ENCODE assay signal across 30 mouse cellular contexts in the genomic region with DNA sequence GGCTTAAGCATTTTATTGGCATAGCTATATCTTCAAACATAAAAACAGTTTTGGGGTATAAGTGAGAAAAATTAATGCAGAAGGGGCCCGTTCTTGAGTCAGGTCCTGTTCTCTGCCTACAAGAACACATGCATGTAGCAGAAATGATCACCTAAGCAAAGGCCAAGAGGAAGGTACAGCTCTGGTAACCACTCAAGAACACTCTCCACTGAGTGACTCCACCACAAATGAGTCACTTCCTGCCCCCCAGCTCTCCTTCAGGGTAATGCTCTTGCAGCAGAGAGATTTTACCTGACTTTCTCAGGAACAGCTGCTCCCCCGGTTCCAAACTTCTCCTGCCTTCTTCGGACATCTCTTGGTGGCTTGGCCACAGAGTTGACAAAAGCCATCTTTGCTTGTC. TPM values are rescaled to one million over a fixed set of nuclear protein-coding genes. Genes with fewer than 3 reads are reported as not detected.
DNase-seq lines count a peak whose midpoint lies in the region; ATAC-seq and TF ChIP-seq lines count a peak whose summit lies in the region.
"Had no signal": no experiment of that assay in that cellular context is flagged by ENCODE, and none has a peak within 500 bp of the region (broad histone marks: within the 10 kb centered on the region; RNA-seq: fewer than 3 reads in every experiment).

No protein-coding gene starts in this region.

- no peak for TF ChIP-seq CTCF in liver, adult 2 months (IDR thresholded peaks at IDR 0.05; ENCODE audit: low read depth, low read length)

- no peaks in the 10 kb centered on the region for H3K79me2 ChIP-seq in liver, adult 2 months (ENCODE audit: control insufficient read depth, insufficient read depth, low read length)

- H3K4me2 ChIP-seq in liver, embryonic 11.5 days: no peak overlapping the region
- no peak overlapping the region for H3K4me2 ChIP-seq in midbrain, embryonic 11.5 days
- no peak overlapping the region for H3K4me2 ChIP-seq in midbrain, embryonic 16.5 days (ENCODE audit: low read length)
- H3K4me2 ChIP-seq: embryonic facial prominence, embryonic 15.5 days; forebrain, embryonic 12.5 days; hindbrain, embryonic 15.5 days; intestine, embryonic 15.5 days; midbrain, embryonic 15.5 days; neural tube, embryonic 12.5 days had no signal

- peaks cover 68% of the 10 kb centered on the region for H3K36me3 ChIP-seq in liver, adult 2 months (ENCODE audit: control insufficient read depth, insufficient read depth, low read length)
- peaks cover 71% of the 10 kb centered on the region for H3K36me3 ChIP-seq in liver, embryonic 11.5 days (ENCODE audit: control insufficient read depth, insufficient read depth, low read length)
- H3K36me3 ChIP-seq in midbrain, embryonic 11.5 days (ENCODE audit: control insufficient read depth, insufficient read depth, low read length): peaks cover 47% of the 10 kb centered on the region
- H3K36me3 ChIP-seq in midbrain, embryonic 16.5 days (ENCODE audit: control insufficient read depth, insufficient read depth, low read length): peaks cover 48% of the 10 kb centered on the region

- H3K4me1 ChIP-seq in liver, adult 2 months (ENCODE audit: control insufficient read depth, insufficient read depth, low read length): peaks cover 14% of the 10 kb centered on the region
- no peaks in the 10 kb centered on the region for H3K4me1 ChIP-seq in liver, embryonic 11.5 days (replicated peaks; ENCODE audit: control insufficient read depth, insufficient read depth, low read length)
- H3K4me1 ChIP-seq in midbrain, embryonic 11.5 days (ENCODE audit: control insufficient read depth, insufficient read depth, low read length): no peaks in the 10 kb centered on the region
- H3K4me1 ChIP-seq in midbrain, embryonic 16.5 days (ENCODE audit: control insufficient read depth, insufficient read depth, low read length): no peaks in the 10 kb centered on the region
- H3K4me1 ChIP-seq: embryonic facial prominence, embryonic 10.5 days; embryonic facial prominence, embryonic 15.5 days; forebrain, embryonic 12.5 days; hindbrain, embryonic 10.5 days; hindbrain, embryonic 15.5 days; intestine, embryonic 15.5 days; midbrain, embryonic 15.5 days; neural tube, embryonic 12.5 days had no signal

- no peaks in the 10 kb centered on the region for H3K27me3 ChIP-seq in liver, adult 2 months (ENCODE audit: control insufficient read depth, insufficient read depth, low read length)
- no peaks in the 10 kb centered on the region for H3K27me3 ChIP-seq in liver, embryonic 11.5 days (replicated peaks; ENCODE audit: control insufficient read depth, insufficient read depth, low read length)
- no peaks in the 10 kb centered on the region for H3K27me3 ChIP-seq in midbrain, embryonic 11.5 days (ENCODE audit: control insufficient read depth, insufficient read depth, low read length)
- no peaks in the 10 kb centered on the region for H3K27me3 ChIP-seq in midbrain, embryonic 16.5 days (ENCODE audit: control insufficient read depth, insufficient read depth, low read depth, low read length)
- H3K27me3 ChIP-seq: embryonic facial prominence, embryonic 15.5 days; forebrain, embryonic 12.5 days; hindbrain, embryonic 15.5 days; intestine, embryonic 15.5 days; midbrain, embryonic 15.5 days; neural tube, embryonic 12.5 days; Patski had no signal

- 0 out of 2 replicates have a peak overlapping the region, but pooled peaks have one; percentile 12 for H3K27ac ChIP-seq in liver, adult 2 months (replicated peaks; ENCODE audit: insufficient read depth, low read depth, low read length)
- H3K27ac ChIP-seq in liver, embryonic 11.5 days (ENCODE audit: low read depth, low read length): no peak overlapping the region
- no peak overlapping the region for H3K27ac ChIP-seq in midbrain, embryonic 11.5 days (ENCODE audit: low read depth, low read length)
- H3K27ac ChIP-seq in midbrain, embryonic 16.5 days (ENCODE audit: low read length): no peak overlapping the region
- H3K27ac ChIP-seq: embryonic facial prominence, embryonic 10.5 days; embryonic facial prominence, embryonic 15.5 days; forebrain, embryonic 12.5 days; hindbrain, embryonic 10.5 days; hindbrain, embryonic 15.5 days; intestine, embryonic 15.5 days; kidney, postnatal 0 days; macrophage; midbrain, embryonic 15.5 days; neural tube, embryonic 12.5 days had no signal

- H3K9ac ChIP-seq in liver, adult 2 months (ENCODE audit: low read depth, low read length): no peak overlapping the region
- no peak overlapping the region for H3K9ac ChIP-seq in liver, embryonic 11.5 days (ENCODE audit: low read depth, low read length)
- H3K9ac ChIP-seq in midbrain, embryonic 11.5 days (ENCODE audit: low read length): no peak overlapping the region
- no peak overlapping the region for H3K9ac ChIP-seq in midbrain, embryonic 16.5 days (ENCODE audit: low read depth, low read length)
- H3K9ac ChIP-seq: embryonic facial prominence, embryonic 15.5 days; forebrain, embryonic 12.5 days; forebrain, postnatal 0 days; hindbrain, embryonic 15.5 days; intestine, embryonic 15.5 days; midbrain, embryonic 15.5 days; neural tube, embryonic 12.5 days had no signal

- ATAC-seq in liver, embryonic 11.5 days (replicated peaks; ENCODE audit: low FRiP score): no peak
- no peak for ATAC-seq in midbrain, embryonic 11.5 days (ENCODE audit: low FRiP score)
- ATAC-seq in midbrain, embryonic 16.5 days: no peak
- peak; percentile 88 for ATAC-seq in activated CD4-positive, CD25-positive, alpha-beta regulatory T cell, adult 4 months
- ATAC-seq: forebrain, postnatal 0 days; intestine, embryonic 15.5 days; midbrain, embryonic 15.5 days; Patski had no signal

- 58% methylated on average over 3 of the region's 3 CpGs for WGBS in liver, adult 2 months
- 86% methylated on average over 3 of the region's 3 CpGs for WGBS in liver, embryonic 11.5 days
- 94% methylated on average over 3 of the region's 3 CpGs for WGBS in midbrain, embryonic 11.5 days
- 98% methylated on average over 3 of the region's 3 CpGs for WGBS in midbrain, embryonic 16.5 days

- TF ChIP-seq POLR2A in liver, adult 2 months (IDR thresholded peaks at IDR 0.05; ENCODE audit: extremely low read depth, insufficient read depth, low read length): no peak

- no peaks in the 10 kb centered on the region for H3K9me3 ChIP-seq in liver, embryonic 11.5 days (ENCODE audit: control insufficient read depth, low read length)
- H3K9me3 ChIP-seq in midbrain, embryonic 11.5 days (ENCODE audit: control insufficient read depth, low read length): no peaks in the 10 kb centered on the region
- no peaks in the 10 kb centered on the region for H3K9me3 ChIP-seq in midbrain, embryonic 16.5 days (replicated peaks; ENCODE audit: control insufficient read depth, low read length, poor library complexity, severe bottlenecking)
- H3K9me3 ChIP-seq: embryonic facial prominence, embryonic 10.5 days; embryonic facial prominence, embryonic 15.5 days; forebrain, embryonic 12.5 days; G1E; hindbrain, embryonic 10.5 days; hindbrain, embryonic 15.5 days; intestine, embryonic 15.5 days; midbrain, embryonic 15.5 days; neural tube, embryonic 12.5 days had no signal

- no peak overlapping the region for H3K4me3 ChIP-seq in liver, adult 2 months (ENCODE audit: insufficient read depth, low read depth, low read length)
- H3K4me3 ChIP-seq in liver, embryonic 11.5 days (ENCODE audit: low read depth, low read length): no peak overlapping the region
- no peak overlapping the region for H3K4me3 ChIP-seq in midbrain, embryonic 11.5 days (ENCODE audit: low read depth, low read length)
- no peak overlapping the region for H3K4me3 ChIP-seq in midbrain, embryonic 16.5 days (ENCODE audit: low read depth, low read length)
- H3K4me3 ChIP-seq: embryonic facial prominence, embryonic 10.5 days; embryonic facial prominence, embryonic 15.5 days; forebrain, embryonic 12.5 days; hindbrain, embryonic 10.5 days; hindbrain, embryonic 15.5 days; intestine, embryonic 15.5 days; midbrain, embryonic 15.5 days; neural tube, embryonic 12.5 days had no signal

- no peak for DNase-seq in liver, adult 2 months (ENCODE audit: extremely low read depth, low read depth, low spot score)
- DNase-seq in liver, embryonic 11.5 days (ENCODE audit: low spot score): no peak
- peak; percentile 71 for DNase-seq in midbrain, embryonic 11.5 days (ENCODE audit: low spot score, missing footprints)
- DNase-seq in right cerebral cortex, postnatal 36 days (ENCODE audit: low spot score in 2 of 2): no peak
- DNase-seq in embryo, embryonic 9.5 days (ENCODE audit: extremely low spot score): no peak
- no peak for DNase-seq in right cerebral cortex, adult 18-20 months
- DNase-seq: adrenal gland, postnatal 36 days; cerebellum, adult 18-20 months; cerebellum, postnatal 10 days; forebrain, postnatal 0 days; heart, postnatal 14 days; kidney, adult 8-10 months; layer of hippocampus, postnatal 36 days; liver; thymus, adult 2 months; thymus, postnatal 36 days had no signal

RNA-seq across cellular contexts. Expression of a gene that starts 14.7 kb away (rescaled TPM):
- total RNA-seq in liver, adult 2 months (2014; rRNA removed): 16.1 and 16.7 TPM in 2 replicates
- polyA plus RNA-seq in liver, adult 2 months (2012; rRNA removed): 7.3 and 8.1 TPM in 2 replicates
- 48.6 and 51.6 TPM in 2 replicates for polyA plus RNA-seq in liver, embryonic 11.5 days (2014; fragmentation: Nextera tagmentation; extraction: Ambion mirVana)
- 42.8 and 43.6 TPM in 2 replicates for polyA plus RNA-seq in midbrain, embryonic 11.5 days (2014; fragmentation: Nextera tagmentation; extraction: Ambion mirVana)
- polyA plus RNA-seq in midbrain, embryonic 16.5 days (2015; fragmentation: Nextera tagmentation; extraction: Ambion mirVana): 26.7 and 28.7 TPM in 2 replicates
- 10 to 100 TPM; 50.0 to 57.9 TPM for polyA plus RNA-seq in activated CD4-positive, CD25-positive, alpha-beta regulatory T cell, adult 4 months (2017; shearing (Covaris generic))

RNA-seq across cellular contexts. Expression of a gene that starts 19.8 kb away (rescaled TPM):
- 20.3 and 21.0 TPM in 2 replicates for total RNA-seq in liver, adult 2 months (2014; rRNA removed)
- 28.8 and 41.0 TPM in 2 replicates for polyA plus RNA-seq in liver, adult 2 months (2012; rRNA removed)
- 96.9 and 106 TPM in 2 replicates for polyA plus RNA-seq in liver, embryonic 11.5 days (2014; fragmentation: Nextera tagmentation; extraction: Ambion mirVana)
- 64.8 and 65.8 TPM in 2 replicates for polyA plus RNA-seq in midbrain, embryonic 11.5 days (2014; fragmentation: Nextera tagmentation; extraction: Ambion mirVana)
- 68.3 and 72.0 TPM in 2 replicates for polyA plus RNA-seq in midbrain, embryonic 16.5 days (2015; fragmentation: Nextera tagmentation; extraction: Ambion mirVana)
- 1 to 10 TPM; 7.7 to 8.8 TPM for polyA plus RNA-seq in activated CD4-positive, CD25-positive, alpha-beta regulatory T cell, adult 4 months (2017; shearing (Covaris generic))

RNA-seq across cellular contexts. Expression of a gene that starts 34.4 kb away (rescaled TPM):
- 21.8 and 25.9 TPM in 2 replicates for total RNA-seq in liver, adult 2 months (2014; rRNA removed)
- polyA plus RNA-seq in liver, adult 2 months (2012; rRNA removed): 113 and 116 TPM in 2 replicates
- 104 and 106 TPM in 2 replicates for polyA plus RNA-seq in liver, embryonic 11.5 days (2014; fragmentation: Nextera tagmentation; extraction: Ambion mirVana)
- polyA plus RNA-seq in midbrain, embryonic 11.5 days (2014; fragmentation: Nextera tagmentation; extraction: Ambion mirVana): 136 and 144 TPM in 2 replicates
- 209 and 230 TPM in 2 replicates for polyA plus RNA-seq in midbrain, embryonic 16.5 days (2015; fragmentation: Nextera tagmentation; extraction: Ambion mirVana)
- 10 to 100 TPM; 80.4 to 88.8 TPM for polyA plus RNA-seq in activated CD4-positive, CD25-positive, alpha-beta regulatory T cell, adult 4 months (2017; shearing (Covaris generic))

RNA-seq across cellular contexts. Expression of a gene that starts 43.3 kb away (rescaled TPM):
- total RNA-seq in liver, adult 2 months (2014; rRNA removed): 34.2 and 38.5 TPM in 2 replicates
- polyA plus RNA-seq in liver, adult 2 months (2012; rRNA removed): 32.0 and 33.6 TPM in 2 replicates
- polyA plus RNA-seq in liver, embryonic 11.5 days (2014; fragmentation: Nextera tagmentation; extraction: Ambion mirVana): 47.7 and 49.8 TPM in 2 replicates
- 25.6 and 27.0 TPM in 2 replicates for polyA plus RNA-seq in midbrain, embryonic 11.5 days (2014; fragmentation: Nextera tagmentation; extraction: Ambion mirVana)
- polyA plus RNA-seq in midbrain, embryonic 16.5 days (2015; fragmentation: Nextera tagmentation; extraction: Ambion mirVana): 41.2 and 47.7 TPM in 2 replicates
- 10 to 100 TPM; 14.3 to 22.8 TPM for polyA plus RNA-seq in activated CD4-positive, CD25-positive, alpha-beta regulatory T cell, adult 4 months (2017; shearing (Covaris generic))

RNA-seq across cellular contexts. Expression of a gene that starts 46.4 kb away (rescaled TPM):
- 474 and 504 TPM in 2 replicates for total RNA-seq in liver, adult 2 months (2014; rRNA removed)
- 162 and 170 TPM in 2 replicates for polyA plus RNA-seq in liver, adult 2 months (2012; rRNA removed)
- polyA plus RNA-seq in liver, embryonic 11.5 days (2014; fragmentation: Nextera tagmentation; extraction: Ambion mirVana): 567 and 611 TPM in 2 replicates
- polyA plus RNA-seq in midbrain, embryonic 11.5 days (2014; fragmentation: Nextera tagmentation; extraction: Ambion mirVana): 333 and 390 TPM in 2 replicates
- 245 and 251 TPM in 2 replicates for polyA plus RNA-seq in midbrain, embryonic 16.5 days (2015; fragmentation: Nextera tagmentation; extraction: Ambion mirVana)
- 1,000 to 10,000 TPM; 1,145 to 1,405 TPM for polyA plus RNA-seq in activated CD4-positive, CD25-positive, alpha-beta regulatory T cell, adult 4 months (2017; shearing (Covaris generic))
